Mouse (Mus musculus) myocyte (in vitro differentiated cells): Measurements from ENCODE around the gene Dcun1d3. TPM values are rescaled to one million over a fixed set of nuclear protein-coding genes. Genes with fewer than 3 reads are reported as not detected.

Experiments
- H3K27me3 ChIP-seq: one replicate; pipeline ENCODE4 v1.6.1; 2011; ENCODE audit not compliant: control insufficient read depth, insufficient read depth, insufficient read length
- H3K36me3 ChIP-seq: one replicate; pipeline ENCODE4 v1.6.1; 2011; ENCODE audit not compliant: control insufficient read depth, insufficient read depth
- H3K4me2 ChIP-seq: one replicate; pipeline ENCODE4 v1.6.1; 2011; ENCODE audit warnings: low read depth, control low read depth
- H3K4me3 ChIP-seq: one replicate; pipeline ENCODE4 v1.5.1; 2011; ENCODE audit warnings: mild to moderate bottlenecking, control low read depth, moderate library complexity
- H3K79me2 ChIP-seq: one replicate; pipeline ENCODE4 v1.6.1; 2011; ENCODE audit not compliant: control insufficient read depth, insufficient read depth
- H3ac ChIP-seq: one replicate; pipeline ENCODE4 v1.6.1; 2011; ENCODE audit not compliant: control insufficient read depth, insufficient read length
- CEBPB ChIP-seq: IDR thresholded peaks from 2 replicates; pipeline ENCODE4 v1.6.1; 2011; ENCODE audit warnings: mild to moderate bottlenecking, moderate library complexity; ENCODE audit not compliant: poor library complexity, insufficient read depth, severe bottlenecking
- E2F4 ChIP-seq: IDR thresholded peaks from one replicate; pipeline ENCODE4 v1.6.1; 2011; ENCODE audit warnings: mild to moderate bottlenecking, control low read depth, moderate library complexity; ENCODE audit not compliant: insufficient read depth
- MAX ChIP-seq: IDR thresholded peaks from one replicate; pipeline ENCODE4 v1.6.1; 2011; ENCODE audit warnings: low read depth, mild to moderate bottlenecking, control low read depth
- MYOD1 ChIP-seq, 3 experiments: IDR thresholded peaks; one replicate each; pipeline ENCODE4 v1.6.1; 2011; ENCODE audit warnings: control low read depth in 2 of 3, low read depth in 2 of 3, mild to moderate bottlenecking in 2 of 3, moderate library complexity in 1 of 3; ENCODE audit not compliant: insufficient read length in 2 of 3, control insufficient read depth in 1 of 3
- MYOG ChIP-seq, 3 experiments: IDR thresholded peaks; one replicate each; pipeline ENCODE4 v1.6.1; 2011; ENCODE audit warnings: control low read depth in 2 of 3, low read depth in 2 of 3, mild to moderate bottlenecking in 2 of 3; ENCODE audit not compliant: insufficient read length in 2 of 3, control insufficient read depth in 1 of 3, insufficient read depth in 1 of 3
- POLR2A ChIP-seq: IDR thresholded peaks from one replicate; pipeline ENCODE4 v1.6.1; 2011; ENCODE audit warnings: low read depth, mild to moderate bottlenecking, control low read depth, moderate library complexity; ENCODE audit not compliant: insufficient read length
- POLR2AphosphoS2 ChIP-seq: IDR thresholded peaks from one replicate; pipeline ENCODE4 v1.6.1; 2011; ENCODE audit warnings: low read depth, control low read depth; ENCODE audit not compliant: insufficient read length
- REST ChIP-seq: IDR thresholded peaks from one replicate; pipeline ENCODE4 v1.6.1; 2011; ENCODE audit warnings: mild to moderate bottlenecking, control low read depth, moderate library complexity; ENCODE audit not compliant: insufficient read depth, insufficient read length
- SRF ChIP-seq: IDR thresholded peaks from one replicate; pipeline ENCODE4 v1.6.1; 2011; ENCODE audit warnings: low read depth; ENCODE audit not compliant: control insufficient read depth, insufficient read length
- TCF12 ChIP-seq: IDR thresholded peaks from one replicate; pipeline ENCODE4 v1.6.1; 2011; ENCODE audit warnings: mild to moderate bottlenecking, control low read depth; ENCODE audit not compliant: poor library complexity, insufficient read depth, severe bottlenecking
- TCF3 ChIP-seq: IDR thresholded peaks from one replicate; pipeline ENCODE4 v1.6.1; 2011; ENCODE audit warnings: low read depth, control low read depth; ENCODE audit not compliant: insufficient read length
- USF1 ChIP-seq: IDR thresholded peaks from one replicate; pipeline ENCODE4 v1.6.1; 2011; ENCODE audit warnings: low read depth, mild to moderate bottlenecking, control low read depth, moderate library complexity
- polyA plus RNA-seq: library from polyadenylated mRNA; unstranded; fragments of >200 nt; fragmentation: generic; extraction: Trizol; gene quantifications from one replicate; pipeline ENCODE4 v1.2.1, GENCODE M21; 2012; ENCODE audit warnings: missing spikeins

Dcun1d3 gene
- polyA plus RNA-seq = 8.8 TPM

DNA sequence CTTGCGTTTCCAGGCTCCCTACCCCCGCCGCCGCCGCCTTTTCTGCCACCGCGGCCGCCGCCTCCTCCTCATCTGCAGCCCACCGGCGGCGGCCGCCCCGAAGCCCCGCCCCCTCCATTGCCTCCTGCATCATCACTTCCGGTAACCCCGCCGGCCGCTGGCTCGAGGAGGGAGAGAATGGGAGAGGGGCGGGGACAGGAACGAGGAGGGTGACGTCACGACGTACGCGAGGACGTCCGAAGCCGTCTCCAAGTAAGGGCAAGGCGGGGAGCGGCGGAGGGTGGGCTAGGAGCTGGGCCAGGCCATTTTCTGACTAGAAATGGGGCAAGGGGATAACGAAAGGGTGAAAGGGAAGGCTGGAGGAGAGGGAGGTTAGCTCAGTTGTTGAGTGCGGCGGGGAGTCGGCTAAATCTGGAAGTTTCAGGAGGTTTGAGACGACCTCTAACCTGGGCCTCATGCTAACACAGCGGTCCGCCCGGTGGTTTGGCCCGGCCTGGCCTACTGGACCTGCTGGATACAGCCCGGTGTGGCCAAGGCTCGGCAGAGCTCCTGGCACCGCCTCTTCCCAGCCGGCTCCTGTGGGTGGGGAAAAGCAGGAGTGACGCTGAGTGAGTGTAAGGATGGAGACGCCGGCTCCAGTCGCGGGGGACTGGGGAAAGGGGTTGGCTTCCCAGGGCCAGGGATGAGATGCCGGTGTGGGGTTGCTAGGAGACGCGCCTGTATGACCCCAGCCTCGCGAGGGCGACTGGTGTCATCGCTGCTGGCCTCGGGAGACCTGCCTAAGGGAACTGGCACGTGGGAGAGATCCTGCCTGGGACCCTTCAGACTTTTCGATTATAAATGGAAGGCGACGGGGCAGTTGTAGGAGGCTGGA, at the start of gene Dcun1d3, which contains the start of gene Lyrm1:
Dcun1d3 (minus strand) TSS at position 660 of the 874 bp plus-strand sequence.
Lyrm1 (plus strand) TSS at position 223 of the 874 bp plus-strand sequence.
- Histone ChIP-seq H3K79me2 (peaks cover 43% of the 10 kb centered on the region), H3K36me3 (no peaks in the 10 kb centered on the region), H3K4me2 (peak within 1 kb of the TSS; percentile 91), H3K4me3 (peak within 1 kb of the TSS; percentile 84), H3K27me3 (no peaks in the 10 kb centered on the region), H3ac (peak within 1 kb of the TSS; percentile 77)
- no peak for TF ChIP-seq MAX
- 0 out of 2 replicates have a peak, but pooled peaks have one; percentile 25 for TF ChIP-seq CEBPB
- TF ChIP-seq POLR2A = peak; percentile 64
- peak; percentile 77 for TF ChIP-seq SRF

DNA sequence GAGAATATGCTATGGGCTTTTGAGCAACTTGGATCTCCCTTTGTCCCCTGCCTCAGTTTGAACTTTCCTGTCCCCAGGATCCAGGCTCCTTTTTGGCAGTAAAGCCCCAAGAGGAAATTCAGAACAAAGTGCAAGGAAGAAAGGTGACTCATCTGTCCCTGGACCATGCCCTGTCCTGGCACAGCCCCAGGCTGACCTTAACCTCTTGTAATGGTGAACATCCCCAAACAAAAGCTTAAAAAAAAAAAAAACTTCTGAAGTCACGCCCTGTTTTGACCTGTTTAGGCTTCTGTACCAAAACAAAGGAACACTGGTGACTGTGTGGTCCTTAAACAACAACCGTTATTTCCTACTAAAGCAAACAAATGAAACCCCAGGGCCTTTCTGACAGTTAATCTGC, 45.5 kb upstream of the Dcun1d3 start:
- TF ChIP-seq POLR2A (no peak), MYOD1 (IDR thresholded peaks at IDR 0.05; ENCODE audit: control insufficient read depth in 1 of 3, insufficient read length in 2 of 3, low read depth in 2 of 3) (no peak), MAX (no peak), SRF (no peak), TCF12 (no peak), REST (no peak), MYOG (IDR thresholded peaks at IDR 0.05; ENCODE audit: control insufficient read depth in 1 of 3, insufficient read depth in 1 of 3, insufficient read length in 2 of 3, low read depth in 2 of 3) (no peak), CEBPB (no peak), USF1 (no peak), TCF3 (no peak), E2F4 (no peak), POLR2AphosphoS2 (no peak)
- no peak overlapping the region for H3K4me3 ChIP-seq
- no peaks in the 10 kb centered on the region for H3K27me3 ChIP-seq
- H3K36me3 ChIP-seq = no peaks in the 10 kb centered on the region
- no peak overlapping the region for H3K4me2 ChIP-seq
- no peaks in the 10 kb centered on the region for H3K79me2 ChIP-seq
- no peak overlapping the region for H3ac ChIP-seq

DNA sequence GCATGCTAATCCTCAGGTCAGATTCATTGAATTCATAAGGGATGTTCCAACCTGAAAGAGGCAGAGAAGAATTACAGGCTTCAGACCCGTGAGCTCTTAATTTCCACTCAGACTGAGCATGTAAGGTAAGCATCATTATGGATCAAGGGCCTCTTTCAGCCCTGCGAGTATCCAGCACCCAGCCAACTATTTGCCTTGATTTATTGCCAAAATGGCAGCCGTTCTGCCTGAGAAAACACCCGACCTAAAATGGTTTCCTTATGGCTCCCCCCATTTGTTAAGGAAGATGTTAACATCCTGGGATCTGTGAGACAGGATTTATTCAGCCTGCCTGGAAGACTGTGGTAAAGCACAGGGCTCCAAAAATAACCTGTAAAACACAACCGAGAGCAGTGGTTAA, 40.9 kb upstream of the Dcun1d3 start:
- Histone ChIP-seq H3K4me2 (no peak overlapping the region), H3K4me3 (no peak overlapping the region), H3ac (no peak overlapping the region), H3K79me2 (no peaks in the 10 kb centered on the region), H3K36me3 (no peaks in the 10 kb centered on the region), H3K27me3 (no peaks in the 10 kb centered on the region)
- no peak for TF ChIP-seq POLR2AphosphoS2
- TF ChIP-seq MAX = no peak

DNA sequence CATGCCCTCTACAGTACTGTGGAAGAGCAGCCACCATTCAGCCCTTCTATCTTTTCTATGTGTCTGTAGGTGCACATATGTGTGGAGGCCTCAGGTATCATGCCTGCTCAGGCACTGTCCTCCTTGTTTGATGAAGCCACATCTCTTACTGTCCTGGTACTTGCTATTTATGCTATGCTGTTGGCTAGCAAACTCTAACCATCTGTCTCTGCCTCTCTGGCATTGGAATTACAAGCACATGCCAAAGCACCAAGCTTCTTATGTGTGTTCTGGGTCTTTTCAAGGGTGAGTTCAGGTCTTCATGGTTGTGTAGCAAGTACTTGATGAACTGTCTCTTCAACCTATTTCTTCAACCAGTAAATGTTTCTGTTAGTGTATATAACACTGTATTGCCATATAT, 40.2 kb upstream of the Dcun1d3 start:
- H3K79me2 ChIP-seq = no peaks in the 10 kb centered on the region
- H3ac ChIP-seq = no peak overlapping the region
- no peak overlapping the region for H3K4me2 ChIP-seq
- no peak overlapping the region for H3K4me3 ChIP-seq
- TF ChIP-seq POLR2AphosphoS2 (no peak), MAX (no peak), TCF3 (no peak), USF1 (no peak), TCF12 (no peak)
- H3K36me3 ChIP-seq = no peaks in the 10 kb centered on the region
- no peaks in the 10 kb centered on the region for H3K27me3 ChIP-seq

DNA sequence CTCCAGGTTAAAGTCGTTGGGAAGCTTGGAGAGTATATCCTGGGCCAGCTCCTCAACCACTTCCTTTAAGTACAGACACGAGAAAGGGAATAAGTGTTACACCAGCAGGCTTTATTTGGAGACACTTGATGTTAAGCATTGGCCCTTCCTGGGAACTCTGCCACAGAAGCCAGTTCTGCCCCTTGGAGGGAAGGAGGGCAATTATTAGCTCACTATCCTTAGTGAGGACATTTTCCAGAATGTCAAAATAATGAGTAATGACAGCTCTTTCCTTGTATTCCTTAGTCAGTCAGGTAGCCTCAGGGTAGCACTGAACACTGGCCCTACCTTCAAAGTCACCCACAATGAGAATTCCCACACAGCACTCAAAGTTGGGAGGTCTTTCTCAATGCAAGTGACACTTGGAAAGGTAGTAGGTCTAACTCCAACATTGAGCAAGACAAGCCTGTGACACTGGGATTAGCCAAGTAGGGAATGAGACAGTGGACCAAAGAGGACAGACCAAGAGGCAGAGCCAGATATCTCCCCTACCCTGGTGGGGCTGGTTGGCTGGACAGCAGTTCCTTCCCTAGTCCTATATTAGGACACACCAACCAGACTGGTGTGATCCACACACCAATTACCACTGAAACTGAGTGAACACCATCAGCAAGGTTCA, 32.8 kb upstream of the Dcun1d3 start:
- no peaks in the 10 kb centered on the region for H3K27me3 ChIP-seq
- no peak overlapping the region for H3ac ChIP-seq
- no peaks in the 10 kb centered on the region for H3K79me2 ChIP-seq
- H3K36me3 ChIP-seq = no peaks in the 10 kb centered on the region
- TF ChIP-seq REST = no peak
- TF ChIP-seq POLR2AphosphoS2 = no peak
- no peak for TF ChIP-seq MYOG (IDR thresholded peaks at IDR 0.05; ENCODE audit: control insufficient read depth in 1 of 3, insufficient read depth in 1 of 3, insufficient read length in 2 of 3, low read depth in 2 of 3)
- TF ChIP-seq E2F4 = no peak
- no peak for TF ChIP-seq SRF
- no peak for TF ChIP-seq TCF12
- no peak for TF ChIP-seq MAX
- TF ChIP-seq POLR2A = no peak
- no peak for TF ChIP-seq USF1
- TF ChIP-seq TCF3 = no peak
- no peak for TF ChIP-seq MYOD1 (IDR thresholded peaks at IDR 0.05; ENCODE audit: control insufficient read depth in 1 of 3, insufficient read length in 2 of 3, low read depth in 2 of 3)
- no peak for TF ChIP-seq CEBPB
- H3K4me2 ChIP-seq = no peak overlapping the region
- H3K4me3 ChIP-seq = no peak overlapping the region
